Mouse (Mus musculus) thymus, adult 2 months (tissue): Measurements from ENCODE around the gene Shb. TPM values are rescaled to one million over a fixed set of nuclear protein-coding genes. Genes with fewer than 3 reads are reported as not detected.

Experiments
- DNase-seq: peaks from one replicate; pipeline ENCODE4 v3.0.0; 2021
- H3K27ac ChIP-seq: fragments of 200-500 bp; 2 replicates; pipeline ENCODE4 v1.5.1; 2012; ENCODE audit warnings: low read length, control low read depth; ENCODE audit not compliant: control insufficient read depth, insufficient read depth
- H3K27me3 ChIP-seq: fragments of 200-500 bp; 2 replicates; pipeline ENCODE4 v1.6.1; 2012; ENCODE audit warnings: mild to moderate bottlenecking, low read length, moderate library complexity, mixed read lengths; ENCODE audit not compliant: control insufficient read depth, insufficient read depth
- H3K36me3 ChIP-seq: fragments of 200-500 bp; 2 replicates; pipeline ENCODE4 v1.6.1; 2012; ENCODE audit warnings: mild to moderate bottlenecking, low read length, moderate library complexity; ENCODE audit not compliant: control insufficient read depth, insufficient read depth
- H3K4me1 ChIP-seq: fragments of 200-500 bp; replicated peaks from 2 replicates; pipeline ENCODE4 v1.6.1; 2012; ENCODE audit warnings: low read length; ENCODE audit not compliant: control insufficient read depth, insufficient read depth
- H3K4me3 ChIP-seq: fragments of 200-500 bp; 2 replicates; pipeline ENCODE4 v1.5.1; 2012; ENCODE audit warnings: mild to moderate bottlenecking, low read length, control low read depth, moderate library complexity; ENCODE audit not compliant: control insufficient read depth, insufficient read depth
- CTCF ChIP-seq: fragments of 200-500 bp; IDR thresholded peaks from 2 replicates; pipeline ENCODE4 v1.5.1; 2012; ENCODE audit warnings: mild to moderate bottlenecking, control low read depth, low read length, moderate library complexity, borderline replicate concordance; ENCODE audit not compliant: control insufficient read depth, poor library complexity, insufficient read depth; ENCODE audit errors: extremely low read depth
- POLR2A ChIP-seq: fragments of 200-500 bp; IDR thresholded peaks from 2 replicates; pipeline ENCODE4 v1.6.1; 2012; ENCODE audit warnings: mild to moderate bottlenecking, low read length, control low read depth, moderate library complexity; ENCODE audit not compliant: control insufficient read depth, poor library complexity, insufficient read depth; ENCODE audit errors: extremely low read depth
- WGBS: fragments of 180-500 bp; shearing (Covaris S2); methylation state at CpG from one replicate; pipeline ENCODE4 v1.1.7; 2018; 5-methylcytosine and 5-hydroxymethylcytosine counted together
- polyA plus RNA-seq: library from polyadenylated mRNA; depleted of rRNA; stranded (reverse); fragments of >200 nt; gene quantifications from 2 replicates; pipeline ENCODE4 v1.2.3, GENCODE M21; 2012

Shb gene
- polyA plus RNA-seq, 1 experiment, result 14.5 TPM

DNA sequence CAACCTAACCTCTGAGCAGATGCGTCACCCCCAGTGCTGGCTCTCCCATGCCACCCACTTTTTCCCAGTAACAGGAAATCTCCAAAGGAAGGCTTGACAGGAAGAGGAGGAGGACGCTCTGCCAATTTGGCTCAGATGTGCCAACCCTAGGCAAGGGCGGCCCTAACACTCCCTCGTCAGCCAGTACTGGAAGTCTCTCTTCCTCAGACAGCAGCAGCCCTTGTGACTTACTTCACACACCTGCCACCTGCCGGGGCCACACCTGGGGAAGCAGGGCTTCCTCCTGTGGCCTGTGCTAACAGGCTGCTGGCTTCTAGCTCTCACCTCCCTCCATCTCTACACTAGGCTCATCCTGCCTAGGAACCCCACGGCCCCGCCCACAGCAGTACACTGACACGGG lies 31.9 kb downstream of the Shb start:
- 90% methylated on average over 8 of the region's 8 CpGs for WGBS
- Histone ChIP-seq H3K27me3 (no peaks in the 10 kb centered on the region), H3K4me1 (no peaks in the 10 kb centered on the region), H3K4me3 (no peak overlapping the region), H3K27ac (no peak overlapping the region), H3K36me3 (no peaks in the 10 kb centered on the region)
- TF ChIP-seq POLR2A, result no peak
- TF ChIP-seq CTCF, result no peak
- no peak for DNase-seq

DNA sequence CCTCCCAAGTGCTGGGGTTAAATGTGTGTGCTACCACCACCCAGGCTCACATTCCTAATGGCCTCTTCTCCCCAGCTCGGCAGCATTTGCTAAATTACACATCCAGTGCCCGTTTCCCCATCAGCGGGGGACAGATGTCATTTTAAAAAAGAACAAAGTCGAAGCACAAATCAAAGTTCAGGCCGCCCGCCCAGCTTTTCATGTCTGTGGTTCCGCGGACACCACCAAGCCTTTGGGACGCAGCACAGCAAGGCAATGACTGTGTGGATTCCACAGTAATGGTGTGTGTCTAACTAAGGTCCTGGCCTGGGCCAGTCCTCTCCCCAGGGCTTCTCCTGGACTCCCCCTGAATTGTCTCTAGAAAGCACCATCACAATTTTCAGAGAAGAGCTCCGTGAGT lies 32.7 kb downstream of the Shb start:
- Histone ChIP-seq H3K4me3 (no peak overlapping the region), H3K36me3 (no peaks in the 10 kb centered on the region), H3K4me1 (no peaks in the 10 kb centered on the region), H3K27me3 (no peaks in the 10 kb centered on the region), H3K27ac (no peak overlapping the region)
- 91% methylated on average over 10 of the region's 10 CpGs for WGBS
- no peak for TF ChIP-seq CTCF
- TF ChIP-seq POLR2A, result no peak
- DNase-seq, result no peak

DNA sequence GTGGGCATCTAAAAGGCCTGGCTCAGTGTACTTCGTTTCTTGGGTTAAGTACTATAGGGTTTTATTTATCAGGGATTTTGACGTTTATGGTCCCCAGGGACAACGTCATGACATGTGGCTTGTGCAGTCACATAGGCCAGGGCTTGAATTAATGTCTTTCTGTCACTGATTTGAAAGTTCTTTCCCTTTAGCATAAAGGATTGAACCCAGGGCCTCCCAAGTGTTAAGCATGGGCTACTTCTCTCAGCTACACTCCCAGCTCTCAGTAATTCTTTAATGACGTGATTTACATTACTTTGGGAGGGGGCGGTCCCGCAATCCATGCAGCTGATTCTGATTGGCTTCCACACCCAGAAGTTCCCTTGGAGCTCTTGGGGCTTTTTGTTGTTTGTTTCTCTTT lies 33.2 kb downstream of the Shb start:
- Histone ChIP-seq H3K4me3 (no peak overlapping the region), H3K4me1 (no peaks in the 10 kb centered on the region), H3K27me3 (no peaks in the 10 kb centered on the region), H3K36me3 (no peaks in the 10 kb centered on the region), H3K27ac (no peak overlapping the region)
- WGBS, result 93% methylated on average over 6 of the region's 6 CpGs
- TF ChIP-seq CTCF (no peak), POLR2A (no peak)
- DNase-seq, result no peak

GRCm38 (mm10) chr4:45498345-45498744 lies 33.9 kb downstream of the Shb start:
- Histone ChIP-seq H3K27me3 (no peaks in the 10 kb centered on the region), H3K27ac (no peak overlapping the region), H3K4me1 (no peaks in the 10 kb centered on the region), H3K36me3 (no peaks in the 10 kb centered on the region), H3K4me3 (no peak overlapping the region)
- 70% methylated on average over 5 of the region's 5 CpGs for WGBS
- TF ChIP-seq POLR2A (no peak), CTCF (no peak)
- no peak for DNase-seq

GRCm38 (mm10) chr4:45497282-45497681 lies 35.0 kb downstream of the Shb start:
- no peaks in the 10 kb centered on the region for H3K27me3 ChIP-seq
- no peak overlapping the region for H3K27ac ChIP-seq
- no peak overlapping the region for H3K4me3 ChIP-seq
- no peak for DNase-seq
- 97% methylated on average over 6 of the region's 6 CpGs for WGBS
- H3K36me3 ChIP-seq, result no peaks in the 10 kb centered on the region
- TF ChIP-seq POLR2A (no peak), CTCF (no peak)
- H3K4me1 ChIP-seq, result peaks cover 3% of the 10 kb centered on the region; the same call in 1 of the 2 replicates

- TF ChIP-seq CTCF (no peak), POLR2A (no peak)
- DNase-seq, result no peak
- Histone ChIP-seq H3K4me3 (no peak overlapping the region), H3K36me3 (no peaks in the 10 kb centered on the region), H3K27ac (no peak overlapping the region), H3K27me3 (no peaks in the 10 kb centered on the region), H3K4me1 (peaks cover 3% of the 10 kb centered on the region; the same call in 1 of the 2 replicates)
- 93% methylated on average over 8 of the region's 8 CpGs for WGBS
Measured at GRCm38 (mm10) chr4:45495531-45496201, 36.6 kb downstream of the Shb start.

DNA sequence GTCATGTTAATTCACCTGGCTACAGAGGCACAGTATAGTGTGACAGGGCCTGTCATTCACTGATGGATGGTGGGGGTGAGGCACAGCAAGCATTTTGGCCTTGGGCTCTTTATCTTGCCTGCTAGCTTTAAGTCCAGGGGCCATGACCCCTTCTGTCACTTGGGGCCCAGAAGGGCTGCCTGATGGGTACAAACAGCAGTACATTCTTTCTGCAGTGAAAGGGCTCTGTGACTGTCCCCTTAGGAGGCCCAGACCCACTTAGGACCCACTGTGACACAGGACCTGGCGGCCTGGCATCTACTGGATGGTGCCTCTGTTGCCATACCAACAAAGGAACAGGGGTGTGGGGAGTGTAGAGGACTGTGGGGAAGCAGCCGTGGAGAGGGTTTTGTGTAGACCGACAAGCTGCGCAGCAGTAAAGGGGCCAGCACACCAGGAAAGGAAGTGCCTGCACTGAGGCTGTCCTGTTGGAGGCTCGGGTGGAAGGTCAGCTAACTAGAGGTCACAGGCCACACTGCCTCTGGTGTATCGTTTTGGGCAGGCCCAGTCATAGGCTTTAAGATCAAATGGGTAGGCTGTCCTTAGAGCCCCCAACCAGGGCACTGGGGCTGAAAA lies 38.4 kb downstream of the Shb start:
- no peak overlapping the region for H3K27ac ChIP-seq
- peaks cover 3% of the 10 kb centered on the region; the same call in 1 of the 2 replicates for H3K4me1 ChIP-seq
- TF ChIP-seq CTCF (no peak), POLR2A (no peak)
- DNase-seq, result no peak
- no peaks in the 10 kb centered on the region for H3K27me3 ChIP-seq
- H3K36me3 ChIP-seq, result no peaks in the 10 kb centered on the region
- WGBS, result 59% methylated on average over 6 of the region's 6 CpGs
- H3K4me3 ChIP-seq, result no peak overlapping the region
